Mouse (Mus musculus): ENCODE measurements at regions not wholly inside any gene's neighbourhood (a gene's known extent, or its start where the extent isn't known, plus 50 kb on each side); places are given as distances from the start of the nearest gene placed in this dataset.
"Not testable (repeated sequence)": the region's sequence is repeated elsewhere in the genome, so short reads cannot be mapped to it uniquely, and the experiment has no call there.

GRCm38 (mm10) chr1:30632760-30633159, 241.0 kb downstream of the Phf3 start:
- no peak overlapping the region for H3K4me2 ChIP-seq (replicated peaks)
- H3K9me3 ChIP-seq = no peaks in the 10 kb centered on the region
- no peaks in the 10 kb centered on the region for H3K36me3 ChIP-seq
- H3K4me3 ChIP-seq (replicated peaks) = no peak overlapping the region
- no peak overlapping the region for H3K9ac ChIP-seq
- 51% methylated on average over 1 of the region's 1 CpGs for WGBS
- no peak for ATAC-seq
- no peak overlapping the region for H3K27ac ChIP-seq
- no peaks in the 10 kb centered on the region for H3K27me3 ChIP-seq (replicated peaks)
- no peaks in the 10 kb centered on the region for H3K4me1 ChIP-seq (replicated peaks)

- H3K9ac ChIP-seq; H3K4me1 ChIP-seq (replicated peaks); H3K4me3 ChIP-seq (replicated peaks); H3K9me3 ChIP-seq; H3K4me2 ChIP-seq (replicated peaks); H3K27me3 ChIP-seq (replicated peaks); H3K27ac ChIP-seq; ATAC-seq; H3K36me3 ChIP-seq: not testable (repeated sequence)
- WGBS = 46% methylated on average over 5 of the region's 5 CpGs
Observed at GRCm38 (mm10) chr1:30627796-30628195, 245.9 kb downstream of the Phf3 start.

- WGBS = 54% methylated on average over 7 of the region's 7 CpGs
- ATAC-seq = no peak
- no peak overlapping the region for H3K4me2 ChIP-seq (replicated peaks)
Observed at GRCm38 (mm10) chr1:30595122-30595730, 278.5 kb downstream of the Phf3 start.

GRCm38 (mm10) chr1:30594036-30594435, 279.7 kb downstream of the Phf3 start:
- H3K4me1 ChIP-seq (replicated peaks) = no peaks in the 10 kb centered on the region
- H3K36me3 ChIP-seq = no peaks in the 10 kb centered on the region
- H3K27me3 ChIP-seq (replicated peaks) = no peaks in the 10 kb centered on the region
- no peak overlapping the region for H3K4me2 ChIP-seq (replicated peaks)
- no peak for ATAC-seq
- H3K9me3 ChIP-seq = no peaks in the 10 kb centered on the region
- H3K9ac ChIP-seq = no peak overlapping the region
- 32% methylated on average over 1 of the region's 1 CpGs for WGBS
- no peak overlapping the region for H3K4me3 ChIP-seq (replicated peaks)
- no peak overlapping the region for H3K27ac ChIP-seq

More at GRCm38 (mm10) chr1:30595122-30595730, 278.5 kb downstream of the Phf3 start:
- Histone ChIP-seq H3K36me3 (no peaks in the 10 kb centered on the region), H3K4me3 (replicated peaks) (no peak overlapping the region), H3K9ac (no peak overlapping the region), H3K9me3 (no peaks in the 10 kb centered on the region), H3K4me1 (replicated peaks) (no peaks in the 10 kb centered on the region), H3K27ac (no peak overlapping the region), H3K27me3 (replicated peaks) (no peaks in the 10 kb centered on the region)

GRCm38 (mm10) chr1:30590721-30591120, 283.0 kb downstream of the Phf3 start:
- Histone ChIP-seq H3K36me3 (no peaks in the 10 kb centered on the region), H3K27me3 (replicated peaks) (no peaks in the 10 kb centered on the region), H3K9ac (no peak overlapping the region), H3K4me3 (replicated peaks) (no peak overlapping the region), H3K27ac (no peak overlapping the region), H3K9me3 (no peaks in the 10 kb centered on the region), H3K4me2 (replicated peaks) (no peak overlapping the region), H3K4me1 (replicated peaks) (no peaks in the 10 kb centered on the region)
- ATAC-seq = no peak
- 62% methylated on average over 4 of the region's 4 CpGs for WGBS

- ATAC-seq = no peak
- no peaks in the 10 kb centered on the region for H3K4me1 ChIP-seq (replicated peaks)
- H3K36me3 ChIP-seq = no peaks in the 10 kb centered on the region
- no peak overlapping the region for H3K4me3 ChIP-seq (replicated peaks)
- no peaks in the 10 kb centered on the region for H3K9me3 ChIP-seq
- no peak overlapping the region for H3K27ac ChIP-seq
- WGBS = 49% methylated on average over 3 of the region's 3 CpGs
- H3K9ac ChIP-seq = no peak overlapping the region
- no peaks in the 10 kb centered on the region for H3K27me3 ChIP-seq (replicated peaks)
- no peak overlapping the region for H3K4me2 ChIP-seq (replicated peaks)
Observed at GRCm38 (mm10) chr1:30588885-30589284, 284.8 kb downstream of the Phf3 start.

- H3K4me2 ChIP-seq (replicated peaks) = no peak overlapping the region
- no peaks in the 10 kb centered on the region for H3K27me3 ChIP-seq (replicated peaks)
- H3K36me3 ChIP-seq = no peaks in the 10 kb centered on the region
- H3K27ac ChIP-seq = no peak overlapping the region
- no peaks in the 10 kb centered on the region for H3K4me1 ChIP-seq (replicated peaks)
- H3K9ac ChIP-seq = no peak overlapping the region
- 79% methylated on average over 4 of the region's 4 CpGs for WGBS
- H3K9me3 ChIP-seq = no peaks in the 10 kb centered on the region
- no peak overlapping the region for H3K4me3 ChIP-seq (replicated peaks)
- ATAC-seq = no peak
Observed at GRCm38 (mm10) chr1:30588336-30588735, 285.4 kb downstream of the Phf3 start.

GRCm38 (mm10) chr1:30584806-30585205, 288.9 kb downstream of the Phf3 start:
- Histone ChIP-seq H3K36me3 (no peaks in the 10 kb centered on the region), H3K9me3 (no peaks in the 10 kb centered on the region), H3K9ac (no peak overlapping the region), H3K4me2 (replicated peaks) (no peak overlapping the region), H3K4me3 (replicated peaks) (no peak overlapping the region), H3K27me3 (replicated peaks) (no peaks in the 10 kb centered on the region), H3K27ac (no peak overlapping the region), H3K4me1 (replicated peaks) (no peaks in the 10 kb centered on the region)
- ATAC-seq = no peak
- WGBS = 2% methylated on average over 4 of the region's 4 CpGs

- H3K27me3 ChIP-seq (replicated peaks) = no peaks in the 10 kb centered on the region
- H3K9ac ChIP-seq = no peak overlapping the region
- H3K27ac ChIP-seq = no peak overlapping the region
- H3K4me3 ChIP-seq (replicated peaks) = no peak overlapping the region
- ATAC-seq = no peak
- no peaks in the 10 kb centered on the region for H3K4me1 ChIP-seq (replicated peaks)
- H3K9me3 ChIP-seq = no peaks in the 10 kb centered on the region
- 91% methylated on average over 6 of the region's 6 CpGs for WGBS
- H3K4me2 ChIP-seq (replicated peaks) = no peak overlapping the region
- H3K36me3 ChIP-seq = no peaks in the 10 kb centered on the region
Observed at GRCm38 (mm10) chr1:30583860-30584259, 289.9 kb downstream of the Phf3 start.

GRCm38 (mm10) chr1:30564757-30565156, 309.0 kb downstream of the Phf3 start:
- no peaks in the 10 kb centered on the region for H3K27me3 ChIP-seq (replicated peaks)
- ATAC-seq = no peak
- WGBS = 84% methylated on average over 6 of the region's 6 CpGs
- H3K4me1 ChIP-seq (replicated peaks) = no peaks in the 10 kb centered on the region
- H3K4me3 ChIP-seq (replicated peaks) = no peak overlapping the region
- no peak overlapping the region for H3K9ac ChIP-seq
- H3K9me3 ChIP-seq = no peaks in the 10 kb centered on the region
- H3K36me3 ChIP-seq = no peaks in the 10 kb centered on the region
- H3K4me2 ChIP-seq (replicated peaks) = no peak overlapping the region
- H3K27ac ChIP-seq = no peak overlapping the region

- not testable (repeated sequence) for H3K36me3 ChIP-seq; H3K27ac ChIP-seq; H3K9ac ChIP-seq; H3K9me3 ChIP-seq; ATAC-seq; H3K4me2 ChIP-seq (replicated peaks); H3K4me3 ChIP-seq (replicated peaks); H3K4me1 ChIP-seq (replicated peaks); H3K27me3 ChIP-seq (replicated peaks)
- 55% methylated on average over 4 of the region's 4 CpGs for WGBS
Observed at GRCm38 (mm10) chr1:30548761-30549160, 325.0 kb downstream of the Phf3 start.

GRCm38 (mm10) chr1:30540088-30540698, 333.5 kb downstream of the Phf3 start:
- Histone ChIP-seq H3K4me2 (replicated peaks) (no peak overlapping the region), H3K9ac (no peak overlapping the region), H3K27ac (no peak overlapping the region), H3K9me3 (no peaks in the 10 kb centered on the region), H3K4me3 (replicated peaks) (no peak overlapping the region), H3K4me1 (replicated peaks) (no peaks in the 10 kb centered on the region), H3K36me3 (no peaks in the 10 kb centered on the region), H3K27me3 (replicated peaks) (no peaks in the 10 kb centered on the region)
- ATAC-seq = no peak
- 91% methylated on average over 13 of the region's 13 CpGs for WGBS

Data from intestine, embryonic 15.5 days (tissue).